17 mouse cellular contexts compared by ENCODE assay signal in genomic region chr11:112543473-112543872, GRCm38 (mm10).
A peak's percentile ranks its signal among the peaks of the same experiment; 100 is the strongest.
DNase-seq lines count a peak whose midpoint lies in the region; ATAC-seq and TF ChIP-seq lines count a peak whose summit lies in the region.
"Had no signal": no experiment of that assay in that cellular context is flagged by ENCODE, and none has a peak within 500 bp of the region (broad histone marks: within the 10 kb centered on the region; RNA-seq: fewer than 3 reads in every experiment).

No protein-coding gene starts in this region.

- TF ChIP-seq POLR2A in brain, embryonic 14.5 days (IDR thresholded peaks at IDR 0.05; ENCODE audit: borderline replicate concordance, extremely low read depth, insufficient read depth, insufficient read length, poor library complexity, severe bottlenecking) = no peak

- peak overlapping the region; percentile 62; the same call in 1 of the 2 replicates for H3K27ac ChIP-seq in forebrain, embryonic 11.5 days (ENCODE audit: low read depth, low read length)
- no peak overlapping the region for H3K27ac ChIP-seq in forebrain, embryonic 15.5 days (replicated peaks)
- H3K27ac ChIP-seq in hindbrain, embryonic 15.5 days (replicated peaks) = no peak overlapping the region
- no peak overlapping the region for H3K27ac ChIP-seq in hindbrain, embryonic 11.5 days (ENCODE audit: low read depth, low read length)
- H3K27ac ChIP-seq in limb, embryonic 13.5 days = peak overlapping the region; percentile 52; the same call in 1 of the 2 replicates
- H3K27ac ChIP-seq in limb, embryonic 10.5 days = no peak overlapping the region
- H3K27ac ChIP-seq: liver, embryonic 12.5 days; neural tube, embryonic 13.5 days had no signal

- H3K4me1 ChIP-seq in forebrain, embryonic 11.5 days (replicated peaks; ENCODE audit: control insufficient read depth, insufficient read depth, low read length) = peaks cover 6% of the 10 kb centered on the region; the same call in 1 of the 2 replicates
- peaks cover 12% of the 10 kb centered on the region for H3K4me1 ChIP-seq in forebrain, embryonic 15.5 days
- 0 out of 2 replicates have a peak, but pooled peaks cover 2% of the 10 kb centered on the region for H3K4me1 ChIP-seq in hindbrain, embryonic 15.5 days (replicated peaks)
- H3K4me1 ChIP-seq in hindbrain, embryonic 11.5 days (replicated peaks; ENCODE audit: control insufficient read depth, insufficient read depth, low read length) = no peaks in the 10 kb centered on the region
- H3K4me1 ChIP-seq in limb, embryonic 13.5 days = peaks cover 27% of the 10 kb centered on the region
- H3K4me1 ChIP-seq in limb, embryonic 10.5 days = peaks cover 39% of the 10 kb centered on the region
- H3K4me1 ChIP-seq: liver, embryonic 12.5 days had no signal

- H3K27me3 ChIP-seq in forebrain, embryonic 11.5 days (ENCODE audit: control insufficient read depth, insufficient read depth, low read length) = no peaks in the 10 kb centered on the region
- H3K27me3 ChIP-seq in forebrain, embryonic 15.5 days = no peaks in the 10 kb centered on the region
- H3K27me3 ChIP-seq in hindbrain, embryonic 15.5 days = no peaks in the 10 kb centered on the region
- H3K27me3 ChIP-seq in hindbrain, embryonic 11.5 days (ENCODE audit: control insufficient read depth, insufficient read depth, low read length) = no peaks in the 10 kb centered on the region; the same call in 1 of the 2 replicates
- H3K27me3 ChIP-seq in limb, embryonic 13.5 days = no peaks in the 10 kb centered on the region
- H3K27me3 ChIP-seq in limb, embryonic 10.5 days (ENCODE audit: low read depth, poor library complexity, severe bottlenecking) = no peaks in the 10 kb centered on the region
- H3K27me3 ChIP-seq: CH12.LX; liver, embryonic 12.5 days; neural tube, embryonic 13.5 days had no signal

- no peak overlapping the region for H3K4me2 ChIP-seq in forebrain, embryonic 11.5 days (ENCODE audit: low read depth, low read length, severe bottlenecking)
- no peak overlapping the region for H3K4me2 ChIP-seq in forebrain, embryonic 15.5 days (replicated peaks)
- no peak overlapping the region for H3K4me2 ChIP-seq in hindbrain, embryonic 15.5 days
- no peak overlapping the region for H3K4me2 ChIP-seq in hindbrain, embryonic 11.5 days (replicated peaks; ENCODE audit: low read depth, low read length)
- H3K4me2 ChIP-seq in limb, embryonic 13.5 days (replicated peaks) = no peak overlapping the region
- H3K4me2 ChIP-seq: liver, embryonic 12.5 days; neural tube, embryonic 13.5 days had no signal

- ATAC-seq in forebrain, embryonic 11.5 days (replicated peaks; ENCODE audit: low FRiP score) = no peak; the same call in 1 of the 2 replicates
- ATAC-seq in forebrain, embryonic 15.5 days (replicated peaks) = no peak
- peak; percentile 42; the same call in 1 of the 2 replicates for ATAC-seq in hindbrain, embryonic 15.5 days (ENCODE audit: low FRiP score, low read depth)
- no peak for ATAC-seq in hindbrain, embryonic 11.5 days (ENCODE audit: low FRiP score)
- peak; percentile 64 for ATAC-seq in limb, embryonic 13.5 days (ENCODE audit: low FRiP score, low read depth)
- ATAC-seq: intestine, embryonic 16.5 days; liver, embryonic 12.5 days had no signal

- no peak overlapping the region for H3K9ac ChIP-seq in forebrain, embryonic 11.5 days (ENCODE audit: low read length)
- H3K9ac ChIP-seq in forebrain, embryonic 15.5 days (replicated peaks) = no peak overlapping the region
- no peak overlapping the region for H3K9ac ChIP-seq in hindbrain, embryonic 15.5 days
- H3K9ac ChIP-seq in hindbrain, embryonic 11.5 days (ENCODE audit: low read depth, low read length) = no peak overlapping the region
- H3K9ac ChIP-seq in limb, embryonic 13.5 days = no peak overlapping the region
- H3K9ac ChIP-seq: liver, embryonic 12.5 days; neural tube, embryonic 13.5 days had no signal

- H3K36me3 ChIP-seq in forebrain, embryonic 11.5 days (ENCODE audit: control insufficient read depth, insufficient read depth, low read length) = no peaks in the 10 kb centered on the region
- no peaks in the 10 kb centered on the region for H3K36me3 ChIP-seq in forebrain, embryonic 15.5 days
- H3K36me3 ChIP-seq in hindbrain, embryonic 15.5 days = no peaks in the 10 kb centered on the region
- H3K36me3 ChIP-seq in hindbrain, embryonic 11.5 days (ENCODE audit: control insufficient read depth, insufficient read depth, low read length) = no peaks in the 10 kb centered on the region
- H3K36me3 ChIP-seq in limb, embryonic 13.5 days = no peaks in the 10 kb centered on the region
- no peaks in the 10 kb centered on the region for H3K36me3 ChIP-seq in limb, embryonic 10.5 days
- H3K36me3 ChIP-seq: liver, embryonic 12.5 days; neural tube, embryonic 13.5 days had no signal

- no peaks in the 10 kb centered on the region for H3K9me3 ChIP-seq in forebrain, embryonic 11.5 days (ENCODE audit: control insufficient read depth, low read length)
- no peaks in the 10 kb centered on the region for H3K9me3 ChIP-seq in forebrain, embryonic 15.5 days
- H3K9me3 ChIP-seq in hindbrain, embryonic 15.5 days = no peaks in the 10 kb centered on the region
- no peaks in the 10 kb centered on the region for H3K9me3 ChIP-seq in hindbrain, embryonic 11.5 days (ENCODE audit: control insufficient read depth, low read length)
- no peaks in the 10 kb centered on the region for H3K9me3 ChIP-seq in limb, embryonic 13.5 days
- H3K9me3 ChIP-seq in limb, embryonic 10.5 days (replicated peaks) = no peaks in the 10 kb centered on the region
- H3K9me3 ChIP-seq: neural tube, embryonic 13.5 days had no signal

- WGBS in forebrain, embryonic 11.5 days = 72% methylated on average over 6 of the region's 6 CpGs
- WGBS in forebrain, embryonic 15.5 days = 70% methylated on average over 6 of the region's 6 CpGs
- 79% methylated on average over 6 of the region's 6 CpGs for WGBS in hindbrain, embryonic 15.5 days
- WGBS in hindbrain, embryonic 11.5 days = 78% methylated on average over 6 of the region's 6 CpGs
- WGBS in limb, embryonic 13.5 days = 61% methylated on average over 6 of the region's 6 CpGs
- 83% methylated on average over 6 of the region's 6 CpGs for whole genome bisulfite sequencing in limb, embryonic 10.5 days

- H3K4me3 ChIP-seq in forebrain, embryonic 11.5 days (ENCODE audit: low read depth, low read length) = no peak overlapping the region
- H3K4me3 ChIP-seq in forebrain, embryonic 15.5 days = no peak overlapping the region
- H3K4me3 ChIP-seq in hindbrain, embryonic 15.5 days = no peak overlapping the region
- H3K4me3 ChIP-seq in hindbrain, embryonic 11.5 days (ENCODE audit: low read depth, low read length) = no peak overlapping the region
- no peak overlapping the region for H3K4me3 ChIP-seq in limb, embryonic 13.5 days
- no peak overlapping the region for H3K4me3 ChIP-seq in limb, embryonic 10.5 days
- H3K4me3 ChIP-seq: erythroblast, embryonic 14.5 days; liver, embryonic 12.5 days; neural tube, embryonic 13.5 days had no signal

- DNase-seq in forebrain, embryonic 11.5 days (ENCODE audit: low spot score) = no peak
- DNase-seq in hindbrain, embryonic 11.5 days (ENCODE audit: low spot score) = no peak
- no peak for DNase-seq in limb, embryonic 10.5 days (ENCODE audit: low spot score)
- DNase-seq in brain, embryonic 14.5 days (ENCODE audit: low read depth) = peak; percentile 57
- DNase-seq in urinary bladder, adult 2 months (ENCODE audit: low spot score) = no peak
- DNase-seq: adrenal gland, postnatal 14 days; cerebellum, adult 9-10 months; lung, postnatal 4 days; right cerebral cortex, postnatal 25 days had no signal

- no peak for TF ChIP-seq CTCF in brain, embryonic 14.5 days (IDR thresholded peaks at IDR 0.05; ENCODE audit: borderline replicate concordance, extremely low read depth, insufficient read depth, insufficient read length)

Comparison
In these comparisons a context has a peak if more than half of its experiments do, and no peak if none do; other contexts are left out.
1. ATAC-seq: peak in hindbrain, embryonic 15.5 days (single experiment) and limb, embryonic 13.5 days (single experiment); none in forebrain, embryonic 11.5 days (single experiment), forebrain, embryonic 15.5 days (single experiment) and hindbrain, embryonic 11.5 days (single experiment).
2. H3K27ac ChIP-seq: peak in forebrain, embryonic 11.5 days (single experiment) and limb, embryonic 13.5 days (single experiment); none in forebrain, embryonic 15.5 days (single experiment), hindbrain, embryonic 15.5 days (single experiment), hindbrain, embryonic 11.5 days (single experiment) and limb, embryonic 10.5 days (single experiment).